Comparison of ENCODE assay signal across 20 mouse cellular contexts in the genomic region with DNA sequence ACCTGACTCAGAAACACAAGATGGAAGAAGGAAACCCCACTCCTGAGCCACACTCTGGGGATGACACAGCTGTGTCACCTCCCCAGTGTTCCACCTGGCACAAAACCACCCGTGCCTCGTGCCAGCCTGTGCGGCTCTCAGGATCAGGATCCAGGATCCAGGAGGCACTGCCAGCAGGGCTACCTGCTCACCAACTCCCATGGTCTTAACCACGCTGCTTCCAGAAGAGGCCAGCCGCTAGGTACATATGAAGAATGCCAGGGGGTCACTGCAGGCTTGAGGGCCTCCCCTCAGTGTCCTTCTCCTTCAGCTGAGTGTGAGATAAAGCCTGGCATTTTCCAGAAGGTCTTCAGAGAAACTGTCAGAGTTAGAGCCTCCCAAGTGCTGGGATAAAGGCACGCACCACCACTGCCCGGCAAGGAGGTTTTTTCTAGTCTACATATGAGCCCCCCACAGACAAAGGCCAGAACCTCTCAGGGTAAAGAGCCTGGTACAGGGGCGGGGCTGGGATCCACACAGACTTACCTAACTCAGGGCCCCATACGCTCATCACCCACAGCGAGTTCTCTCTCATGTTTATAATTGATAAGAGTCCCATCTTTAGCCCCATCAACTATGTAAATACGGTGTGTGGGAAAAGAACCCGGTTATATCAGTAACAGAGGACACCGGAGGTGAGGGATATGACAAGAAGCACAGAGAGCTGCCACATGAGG. TPM values are rescaled to one million over a fixed set of nuclear protein-coding genes. Genes with fewer than 3 reads are reported as not detected.
DNase-seq lines count a peak whose midpoint lies in the region; ATAC-seq and TF ChIP-seq lines count a peak whose summit lies in the region.
"Had no signal": no experiment of that assay in that cellular context is flagged by ENCODE, and none has a peak within 500 bp of the region (broad histone marks: within the 10 kb centered on the region; RNA-seq: fewer than 3 reads in every experiment).

No protein-coding gene starts in this region.

- H3K27ac ChIP-seq in intestine, embryonic 14.5 days (ENCODE audit: low read depth) = no peak overlapping the region
- H3K27ac ChIP-seq in intestine, postnatal 0 days (ENCODE audit: low read depth, low read length) = no peak overlapping the region
- peak overlapping the region; percentile 23; the same call in 1 of the 2 replicates for H3K27ac ChIP-seq in brown adipose tissue, adult 24 weeks (replicated peaks; ENCODE audit: low read depth, low read length)
- peak overlapping the region; percentile 93 for H3K27ac ChIP-seq in liver, postnatal 0 days (ENCODE audit: low read depth)
- H3K27ac ChIP-seq: limb, embryonic 12.5 days; neural tube, embryonic 13.5 days had no signal

- ATAC-seq in intestine, embryonic 14.5 days (replicated peaks; ENCODE audit: low FRiP score, low TSS enrichment, low read depth) = 0 out of 2 replicates have a peak, but pooled peaks have one; percentile 18
- ATAC-seq in intestine, postnatal 0 days = no peak
- peak; percentile 79 for ATAC-seq in erythroid progenitor cell, adult 5-6 weeks (replicated peaks; ENCODE audit: low FRiP score, poor library complexity, severe bottlenecking)
- ATAC-seq in liver, postnatal 0 days = peak; percentile 77
- ATAC-seq: Patski had no signal

- peak; percentile 90 for TF ChIP-seq EP300 in liver, postnatal 0 days (IDR thresholded peaks at IDR 0.05; ENCODE audit: low read depth)

- TF ChIP-seq CTCF in intestine, postnatal 0 days (IDR thresholded peaks at IDR 0.05; ENCODE audit: low read depth) = no peak
- TF ChIP-seq CTCF in liver, postnatal 0 days (IDR thresholded peaks at IDR 0.05; ENCODE audit: low read depth) = no peak

- H3K4me2 ChIP-seq in intestine, embryonic 14.5 days (ENCODE audit: low read length) = no peak overlapping the region
- H3K4me2 ChIP-seq in intestine, postnatal 0 days (replicated peaks; ENCODE audit: low read depth) = no peak overlapping the region
- peak overlapping the region; percentile 59 for H3K4me2 ChIP-seq in liver, postnatal 0 days (ENCODE audit: low read depth, low read length)
- H3K4me2 ChIP-seq: limb, embryonic 12.5 days; neural tube, embryonic 13.5 days had no signal

- no peaks in the 10 kb centered on the region for H3K9me3 ChIP-seq in intestine, embryonic 14.5 days (ENCODE audit: control insufficient read depth, low read length)
- H3K9me3 ChIP-seq in intestine, postnatal 0 days (ENCODE audit: control insufficient read depth) = no peaks in the 10 kb centered on the region
- H3K9me3 ChIP-seq in liver, postnatal 0 days (ENCODE audit: low read length) = no peaks in the 10 kb centered on the region
- H3K9me3 ChIP-seq: limb, embryonic 12.5 days; neural tube, embryonic 13.5 days had no signal

- H3K9ac ChIP-seq in intestine, embryonic 14.5 days (ENCODE audit: low read length) = no peak overlapping the region
- no peak overlapping the region for H3K9ac ChIP-seq in intestine, postnatal 0 days (ENCODE audit: low read depth, low read length)
- H3K9ac ChIP-seq in liver, postnatal 0 days (replicated peaks) = peak overlapping the region; percentile 61
- H3K9ac ChIP-seq: limb, embryonic 12.5 days; neural tube, embryonic 13.5 days had no signal

- WGBS in intestine, embryonic 14.5 days = 78% methylated on average over 13 of the region's 13 CpGs
- WGBS in intestine, postnatal 0 days = 72% methylated on average over 13 of the region's 13 CpGs
- 51% methylated on average over 13 of the region's 13 CpGs for WGBS in liver, postnatal 0 days (ENCODE audit: insufficient replicate concordance)

- H3K36me3 ChIP-seq in intestine, embryonic 14.5 days (ENCODE audit: control insufficient read depth, insufficient read depth, low read length) = peaks cover 21% of the 10 kb centered on the region
- H3K36me3 ChIP-seq in intestine, postnatal 0 days (ENCODE audit: control insufficient read depth, insufficient read depth) = peaks cover 12% of the 10 kb centered on the region; the same call in 1 of the 2 replicates
- peaks cover 6% of the 10 kb centered on the region for H3K36me3 ChIP-seq in liver, postnatal 0 days (replicated peaks; ENCODE audit: insufficient read depth, low read length)

- no peak overlapping the region for H3K4me3 ChIP-seq in intestine, embryonic 14.5 days (ENCODE audit: low read depth, low read length)
- no peak overlapping the region for H3K4me3 ChIP-seq in intestine, postnatal 0 days (ENCODE audit: low read depth, low read length)
- H3K4me3 ChIP-seq in brown adipose tissue, adult 24 weeks (ENCODE audit: insufficient read depth, low read depth, low read length) = no peak overlapping the region
- H3K4me3 ChIP-seq in liver, postnatal 0 days (ENCODE audit: low read depth, low read length) = peak overlapping the region; percentile 22
- H3K4me3 ChIP-seq: limb, embryonic 12.5 days; neural tube, embryonic 13.5 days had no signal

- no peaks in the 10 kb centered on the region for H3K27me3 ChIP-seq in intestine, embryonic 14.5 days (replicated peaks; ENCODE audit: control insufficient read depth, insufficient read depth, low read length)
- H3K27me3 ChIP-seq in intestine, postnatal 0 days (replicated peaks; ENCODE audit: control insufficient read depth, insufficient read depth, low read length) = no peaks in the 10 kb centered on the region
- no peaks in the 10 kb centered on the region for H3K27me3 ChIP-seq in liver, postnatal 0 days (ENCODE audit: insufficient read depth, low read length)
- H3K27me3 ChIP-seq: limb, embryonic 12.5 days; neural tube, embryonic 13.5 days; Patski had no signal

- no peak for DNase-seq in intestine, embryonic 14.5 days (ENCODE audit: low spot score)
- DNase-seq in liver, postnatal 0 days = peak; percentile 51
- no peak for DNase-seq in testis, postnatal 14 days (ENCODE audit: low spot score)
- no peak for DNase-seq in layer of hippocampus, adult 11-12 months (ENCODE audit: low spot score)
- DNase-seq: adrenal gland, adult 2 months; cerebellum, adult 11 months; gastrocnemius, postnatal 25 days; heart, postnatal 4 days; kidney, adult 9 months; lung, postnatal 4 days; retina, postnatal 1 day had no signal

- H3K4me1 ChIP-seq in intestine, embryonic 14.5 days (replicated peaks; ENCODE audit: control insufficient read depth, insufficient read depth, low read length) = peaks cover 13% of the 10 kb centered on the region
- H3K4me1 ChIP-seq in intestine, postnatal 0 days (replicated peaks; ENCODE audit: control insufficient read depth, insufficient read depth, low read length) = peaks cover 13% of the 10 kb centered on the region
- H3K4me1 ChIP-seq in brown adipose tissue, adult 24 weeks (ENCODE audit: control insufficient read depth, insufficient read depth, insufficient read length, low read length) = peaks cover 53% of the 10 kb centered on the region
- H3K4me1 ChIP-seq in liver, postnatal 0 days (ENCODE audit: insufficient read depth) = peaks cover 61% of the 10 kb centered on the region

RNA-seq across cellular contexts. Expression of gene Ssh1, which starts 9.5 kb away (rescaled TPM):
- polyA plus RNA-seq in intestine, embryonic 14.5 days (2014; fragmentation: Nextera tagmentation; extraction: Ambion mirVana) = 19.4 and 19.6 TPM in 2 replicates
- polyA plus RNA-seq in intestine, postnatal 0 days (2015; fragmentation: Nextera tagmentation; extraction: Ambion mirVana) = 5.1 TPM in 2 replicates
- polyA plus RNA-seq in brown adipose tissue, adult 24 weeks (2012; ENCODE audit: insufficient read depth, insufficient read length, missing spikeins) = 6.2 and 11.7 TPM in 2 replicates
- 21.3 and 31.9 TPM in 2 replicates for total RNA-seq in erythroid progenitor cell, adult 5-6 weeks (2015; ENCODE audit: low replicate concordance)
- 30.9 and 43.1 TPM in 2 replicates for total RNA-seq in erythroid progenitor cell, adult 5-6 weeks (2017; ENCODE audit: low replicate concordance)
- 3.7 and 4.3 TPM in 2 replicates for polyA plus RNA-seq in liver, postnatal 0 days (2015; fragmentation: Nextera tagmentation; extraction: Ambion mirVana)

RNA-seq across cellular contexts. Expression of gene Dao, which starts 19.3 kb away (rescaled TPM):
- 5.1 and 5.7 TPM in 2 replicates for polyA plus RNA-seq in intestine, embryonic 14.5 days (2014; fragmentation: Nextera tagmentation; extraction: Ambion mirVana)
- polyA plus RNA-seq in intestine, postnatal 0 days (2015; fragmentation: Nextera tagmentation; extraction: Ambion mirVana) = 18.2 and 23.2 TPM in 2 replicates
- not detected in 2 replicates for polyA plus RNA-seq in brown adipose tissue, adult 24 weeks (2012; ENCODE audit: insufficient read depth, insufficient read length, missing spikeins)
- not detected in 2 replicates for total RNA-seq in erythroid progenitor cell, adult 5-6 weeks (2015; ENCODE audit: low replicate concordance)
- total RNA-seq in erythroid progenitor cell, adult 5-6 weeks (2017; ENCODE audit: low replicate concordance) = not detected in 2 replicates
- polyA plus RNA-seq in liver, postnatal 0 days (2015; fragmentation: Nextera tagmentation; extraction: Ambion mirVana) = not detected in 2 replicates
- total RNA-seq: adrenal gland, adult 2 months; gastrocnemius, postnatal 25 days; heart, postnatal 4 days; layer of hippocampus, postnatal 14 days; midbrain, postnatal 0 days had no signal
- polyA plus RNA-seq: adrenal gland, adult 2 months; cortical plate, adult 2 months; limb, embryonic 12.5 days; midbrain, postnatal 0 days; neural tube, embryonic 13.5 days had no signal

Comparison
In these comparisons a context has a peak if more than half of its experiments do, and no peak if none do; other contexts are left out.
1. H3K27ac ChIP-seq: peak in brown adipose tissue, adult 24 weeks (single experiment) and liver, postnatal 0 days (single experiment); none in intestine, embryonic 14.5 days (single experiment) and intestine, postnatal 0 days (single experiment).